Mouse (Mus musculus) limb, embryonic 14.5 days (tissue): ENCODE data around the gene Lims1. TPM values are rescaled to one million over a fixed set of nuclear protein-coding genes. Genes with fewer than 3 reads are reported as not detected.
"Not testable (repeated sequence)": the region's sequence is repeated elsewhere in the genome, so short reads cannot be mapped to it uniquely, and the experiment has no call there.

Source experiments
- ATAC-seq: fragments of 200-750 bp; cut with Nextera tagmentation; 2 replicates; pipeline ENCODE4 v1.8.0; 2017; ENCODE audit warnings: low read depth, moderate number of reproducible peaks, moderate TSS enrichment; ENCODE audit not compliant: low FRiP score
- DNase-seq: peaks from one replicate; pipeline ENCODE4 v3.0.0-alpha.2; 2015; ENCODE audit warnings: low spot score
- H3K27ac ChIP-seq: fragments of 300-500 bp; sonication (generic); replicated peaks from 2 replicates; pipeline ENCODE4 v1.5.1; 2014; ENCODE audit warnings: low read depth, mild to moderate bottlenecking, low read length, moderate library complexity, mixed read lengths
- H3K27me3 ChIP-seq: fragments of 300-500 bp; sonication (generic); 2 replicates; pipeline ENCODE4 v1.6.1; 2014; ENCODE audit warnings: low read length, mixed read lengths; ENCODE audit not compliant: control insufficient read depth, insufficient read depth
- H3K36me3 ChIP-seq: fragments of 300-500 bp; sonication (generic); 2 replicates; pipeline ENCODE4 v1.6.1; 2014; ENCODE audit warnings: mild to moderate bottlenecking, low read length, moderate library complexity, mixed read lengths; ENCODE audit not compliant: control insufficient read depth, insufficient read depth
- H3K4me1 ChIP-seq: fragments of 300-500 bp; sonication (generic); 2 replicates; pipeline ENCODE4 v1.6.1; 2014; ENCODE audit warnings: antibody characterized with exemption, low read length, mixed read lengths; ENCODE audit not compliant: control insufficient read depth, insufficient read depth
- H3K4me2 ChIP-seq: fragments of 300-500 bp; sonication (generic); replicated peaks from 2 replicates; pipeline ENCODE4 v1.6.1; 2014; ENCODE audit warnings: low read depth, mild to moderate bottlenecking, low read length, moderate library complexity; ENCODE audit not compliant: severe bottlenecking
- H3K4me3 ChIP-seq: fragments of 300-500 bp; sonication (generic); replicated peaks from 2 replicates; pipeline ENCODE4 v1.5.1; 2014; ENCODE audit warnings: low read length
- H3K9ac ChIP-seq: fragments of 300-500 bp; sonication (generic); 2 replicates; pipeline ENCODE4 v1.6.1; 2014; ENCODE audit warnings: mild to moderate bottlenecking, low read depth, low read length, moderate library complexity; ENCODE audit not compliant: severe bottlenecking
- H3K9me3 ChIP-seq: fragments of 300-500 bp; sonication (generic); 2 replicates; pipeline ENCODE4 v1.6.1; 2016; ENCODE audit warnings: low read length; ENCODE audit not compliant: control insufficient read depth
- POLR2A ChIP-seq: fragments of 200-500 bp; IDR thresholded peaks from 2 replicates; pipeline ENCODE4 v1.8.0; 2012; ENCODE audit warnings: inconsistent platforms, mild to moderate bottlenecking, moderate library complexity, borderline replicate concordance; ENCODE audit not compliant: insufficient read depth, insufficient read length; ENCODE audit errors: extremely low read depth
- WGBS: fragments of 180-500 bp; shearing (Covaris S2); extraction: QIAGEN DNeasy Blood & Tissue Kit; methylation state at CpG from one replicate; pipeline ENCODE4 v1.1.7; 2014; 5-methylcytosine and 5-hydroxymethylcytosine counted together
- polyA plus RNA-seq, 2 experiments: library from polyadenylated mRNA; depleted of rRNA in 1 of 2; stranded (reverse) in 1 of 2; unstranded in 1 of 2; fragments of >200 nt; fragmentation: Nextera tagmentation in 1 of 2; extraction: Ambion mirVana in 1 of 2; gene quantifications; 2 replicates each; pipeline versions ENCODE4 v1.2.1 to v1.2.3; 2012 to 2014

The Lims1 gene
- polyA plus RNA-seq, 2 experiments, result 39.9 to 111 TPM

GRCm38 (mm10) chr10:58322361-58323027 is 772 bp upstream of the Lims1 start:
- no peak for DNase-seq

GRCm38 (mm10) chr10:58326271-58326670 is 3.0 kb downstream of the Lims1 start:
- Histone ChIP-seq H3K9ac (no peak overlapping the region), H3K4me2 (peak overlapping the region; percentile 18; the same call in 1 of the 2 replicates), H3K9me3 (no peaks in the 10 kb centered on the region), H3K4me1 (peaks cover 13% of the 10 kb centered on the region), H3K4me3 (no peak overlapping the region), H3K27ac (no peak overlapping the region), H3K27me3 (no peaks in the 10 kb centered on the region), H3K36me3 (no peaks in the 10 kb centered on the region)
- ATAC-seq, result no peak
- 50% methylated on average over 3 of the region's 3 CpGs for WGBS
- TF ChIP-seq POLR2A, result no peak
- no peak for DNase-seq

More at GRCm38 (mm10) chr10:58322361-58323027, 772 bp upstream of the Lims1 start:
- 30% methylated on average over 6 of the region's 6 CpGs for WGBS
- no peak for TF ChIP-seq POLR2A
- peak overlapping the region; percentile 85 for H3K4me3 ChIP-seq
- no peak for ATAC-seq
- no peaks in the 10 kb centered on the region for H3K36me3 ChIP-seq
- peak overlapping the region; percentile 87 for H3K27ac ChIP-seq
- H3K9ac ChIP-seq, result peak overlapping the region; percentile 51
- peak overlapping the region; percentile 57 for H3K4me2 ChIP-seq
- H3K27me3 ChIP-seq, result no peaks in the 10 kb centered on the region
- no peaks in the 10 kb centered on the region for H3K9me3 ChIP-seq
- H3K4me1 ChIP-seq, result peaks cover 13% of the 10 kb centered on the region

- not testable (repeated sequence) for H3K4me2 ChIP-seq, H3K27ac ChIP-seq, H3K27me3 ChIP-seq, DNase-seq, ATAC-seq, H3K4me3 ChIP-seq, H3K9me3 ChIP-seq, H3K36me3 ChIP-seq, H3K9ac ChIP-seq
- WGBS, result 91% methylated on average over 6 of the region's 6 CpGs
- H3K4me1 ChIP-seq, result peaks cover 13% of the 10 kb centered on the region
Observed at GRCm38 (mm10) chr10:58327836-58328235, 4.6 kb downstream of the Lims1 start.

- H3K36me3 ChIP-seq, result no peaks in the 10 kb centered on the region
- no peaks in the 10 kb centered on the region for H3K9me3 ChIP-seq
- ATAC-seq (no peak), DNase-seq (no peak)
- no peaks in the 10 kb centered on the region for H3K27me3 ChIP-seq
- TF ChIP-seq POLR2A, result no peak
- no peak overlapping the region for H3K27ac ChIP-seq
- no peak overlapping the region for H3K4me3 ChIP-seq
- WGBS, result 93% methylated on average over 8 of the region's 8 CpGs
- H3K4me1 ChIP-seq, result peaks cover 13% of the 10 kb centered on the region
- no peak overlapping the region for H3K9ac ChIP-seq
- H3K4me2 ChIP-seq, result no peak overlapping the region
Observed at GRCm38 (mm10) chr10:58328517-58329108, 5.3 kb downstream of the Lims1 start.

GRCm38 (mm10) chr10:58330635-58331034 is 7.4 kb downstream of the Lims1 start:
- Histone ChIP-seq H3K4me2 (no peak overlapping the region), H3K27ac (no peak overlapping the region), H3K4me3 (no peak overlapping the region), H3K36me3 (no peaks in the 10 kb centered on the region), H3K4me1 (peaks cover 8% of the 10 kb centered on the region), H3K9me3 (no peaks in the 10 kb centered on the region), H3K27me3 (no peaks in the 10 kb centered on the region), H3K9ac (no peak overlapping the region)
- TF ChIP-seq POLR2A, result no peak
- no peak for ATAC-seq
- DNase-seq, result no peak
